Mouse (Mus musculus) erythroid progenitor cell, adult 5-6 weeks (primary cell): ENCODE measurements around the gene Cs. TPM values are rescaled to one million over a fixed set of nuclear protein-coding genes. Genes with fewer than 3 reads are reported as not detected.

Source experiments
- ATAC-seq: replicated peaks from 2 replicates; pipeline ENCODE4 v1.8.0; 2016; ENCODE audit warnings: moderate number of reproducible peaks, mild to moderate bottlenecking, moderate TSS enrichment, inconsistent platforms; ENCODE audit not compliant: poor library complexity, low FRiP score, severe bottlenecking
- total RNA-seq, 2 experiments: library from RNA; stranded (forward) in 1 of 2; stranded (reverse) in 1 of 2; fragments of 150-400 nt in 1 of 2; fragments of 186-747, 209-891 nt in 1 of 2; gene quantifications; 2 replicates each; pipeline versions ENCODE4 v1.2.3 to v1.2.4; 2015 to 2017; ENCODE audit warnings: low replicate concordance in 2 of 2

Cs gene
- total RNA-seq, 2 experiments from 2014 or later, result 58.9 to 106 TPM

DNA sequence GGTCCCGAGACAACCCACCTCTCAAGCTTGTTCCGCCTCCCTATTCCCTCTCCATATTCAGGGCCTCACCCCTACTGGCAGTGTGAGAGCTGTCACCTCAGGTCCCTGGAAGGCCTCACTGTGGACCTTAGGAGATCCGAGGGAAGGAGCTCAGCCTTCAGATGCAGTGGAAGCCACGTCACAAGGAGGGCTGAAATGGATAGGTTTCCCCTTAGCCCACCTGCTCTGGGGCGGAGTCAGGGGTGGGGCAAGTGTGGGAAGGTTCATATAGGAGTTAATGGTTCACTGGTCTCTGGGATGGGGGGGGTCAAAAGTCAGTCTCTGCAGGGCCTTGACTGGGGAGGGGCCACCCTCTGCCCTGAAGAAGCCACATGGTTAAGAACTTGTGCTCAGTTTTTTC is 62.8 kb downstream of the Cs start:
- no peak for ATAC-seq

DNA sequence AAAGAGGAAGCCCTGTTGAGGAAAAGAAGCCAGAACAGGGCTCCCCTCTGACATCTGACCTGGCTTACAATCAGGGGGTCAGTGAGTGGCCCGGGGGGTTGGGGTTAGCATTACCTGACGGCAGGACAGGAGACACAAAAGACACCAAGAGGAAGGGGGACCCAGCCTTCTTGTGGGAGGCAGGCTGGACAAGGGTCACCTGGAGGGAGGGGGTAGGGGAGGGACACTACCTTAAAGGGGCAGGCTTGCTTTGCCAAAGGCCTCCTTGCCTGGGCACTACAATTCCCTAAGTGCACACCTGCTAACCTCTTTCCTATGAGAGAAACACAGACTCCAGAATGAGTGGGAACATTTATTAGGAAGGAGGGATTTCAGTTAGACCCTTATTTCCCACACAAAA is 63.5 kb downstream of the Cs start, which contains the start of gene Slc39a5:
Gene Slc39a5 (minus strand): TSS at position 174 of the 400 bp plus-strand sequence.
- ATAC-seq, result no peak

DNA sequence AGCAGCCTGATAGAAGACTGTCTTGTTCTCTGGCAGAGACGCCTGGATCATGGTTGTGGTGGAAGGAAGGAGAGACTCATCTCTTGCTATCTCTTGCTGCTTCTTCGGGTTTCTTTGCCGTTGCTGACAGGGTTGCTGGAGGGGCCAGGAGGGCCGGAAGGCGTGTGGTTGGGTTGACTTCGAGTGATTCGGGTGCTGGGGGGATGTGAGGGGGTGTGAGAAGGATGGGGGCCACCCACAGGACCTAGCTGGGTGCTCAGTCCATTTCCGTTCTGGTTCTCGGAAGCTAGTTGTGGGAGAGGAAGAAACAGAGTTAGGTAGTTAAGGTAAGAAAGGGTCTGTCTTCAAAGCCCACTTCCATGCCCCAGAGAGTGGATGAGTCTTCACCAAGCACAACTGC is 64.1 kb downstream of the Cs start:
- ATAC-seq, result no peak

DNA sequence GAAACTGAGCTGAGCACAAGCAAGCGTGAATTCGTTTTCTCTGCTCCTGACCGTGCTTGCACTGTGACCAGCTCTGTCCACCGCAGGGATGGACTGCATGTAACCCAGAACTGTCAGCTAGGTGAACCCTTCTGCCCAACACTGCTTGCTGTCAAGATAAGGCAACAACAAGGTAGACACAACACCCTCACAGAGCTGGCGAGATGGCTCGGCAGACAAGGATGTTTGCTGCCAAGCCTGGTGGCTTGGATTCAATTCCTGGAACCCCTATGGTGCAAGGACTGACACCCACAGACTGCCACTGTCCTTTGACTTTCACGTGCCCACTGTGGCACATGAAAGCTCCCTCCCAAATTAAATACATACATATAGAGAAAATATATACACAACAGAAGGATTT is 66.4 kb downstream of the Cs start:
- no peak for ATAC-seq

DNA sequence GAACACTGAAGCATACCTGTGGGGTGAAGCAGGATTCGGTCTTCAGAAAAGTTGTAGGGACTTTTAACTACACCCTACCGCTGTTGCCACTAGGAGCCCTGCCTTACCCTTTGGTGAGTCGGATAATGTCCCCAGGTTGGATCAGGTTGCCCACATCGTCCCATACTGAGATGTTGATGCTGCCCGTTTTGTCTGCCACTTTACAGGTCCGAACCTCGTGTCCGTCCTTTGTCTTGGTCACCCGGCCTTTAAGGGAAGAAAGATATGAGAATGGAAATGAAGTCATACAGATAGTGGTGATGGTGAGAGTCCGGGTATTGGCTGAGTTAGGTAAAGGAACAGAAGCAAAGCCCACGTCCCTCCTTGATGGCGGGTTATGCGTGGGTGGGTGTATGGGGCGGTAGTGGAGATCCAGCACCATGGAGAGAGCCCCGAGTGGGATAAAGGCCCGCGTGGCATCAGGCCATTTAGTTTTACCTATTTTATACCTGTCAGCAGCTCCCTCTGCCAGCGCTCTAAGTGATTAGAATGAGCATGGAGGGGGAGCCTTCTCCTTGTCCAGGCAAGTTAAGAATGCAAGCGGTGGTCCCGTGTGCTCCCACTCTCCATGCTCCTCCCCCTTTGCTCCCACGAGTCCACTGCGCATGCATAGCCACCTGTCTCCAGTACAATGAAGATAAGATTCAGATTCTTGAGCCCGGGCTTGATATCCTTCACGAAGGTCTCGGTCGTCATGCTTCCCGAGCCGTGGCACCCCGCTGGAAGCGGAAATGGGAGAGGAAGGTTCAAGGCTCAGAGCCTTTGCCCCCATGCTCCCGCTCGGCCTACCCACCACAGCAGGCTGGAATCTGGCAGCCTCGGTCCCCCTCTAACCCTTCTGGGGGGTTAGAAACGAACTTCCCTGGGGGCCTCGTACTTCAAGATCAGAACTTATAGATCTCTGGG is 71.3 kb downstream of the Cs start:
- ATAC-seq, result no peak

DNA sequence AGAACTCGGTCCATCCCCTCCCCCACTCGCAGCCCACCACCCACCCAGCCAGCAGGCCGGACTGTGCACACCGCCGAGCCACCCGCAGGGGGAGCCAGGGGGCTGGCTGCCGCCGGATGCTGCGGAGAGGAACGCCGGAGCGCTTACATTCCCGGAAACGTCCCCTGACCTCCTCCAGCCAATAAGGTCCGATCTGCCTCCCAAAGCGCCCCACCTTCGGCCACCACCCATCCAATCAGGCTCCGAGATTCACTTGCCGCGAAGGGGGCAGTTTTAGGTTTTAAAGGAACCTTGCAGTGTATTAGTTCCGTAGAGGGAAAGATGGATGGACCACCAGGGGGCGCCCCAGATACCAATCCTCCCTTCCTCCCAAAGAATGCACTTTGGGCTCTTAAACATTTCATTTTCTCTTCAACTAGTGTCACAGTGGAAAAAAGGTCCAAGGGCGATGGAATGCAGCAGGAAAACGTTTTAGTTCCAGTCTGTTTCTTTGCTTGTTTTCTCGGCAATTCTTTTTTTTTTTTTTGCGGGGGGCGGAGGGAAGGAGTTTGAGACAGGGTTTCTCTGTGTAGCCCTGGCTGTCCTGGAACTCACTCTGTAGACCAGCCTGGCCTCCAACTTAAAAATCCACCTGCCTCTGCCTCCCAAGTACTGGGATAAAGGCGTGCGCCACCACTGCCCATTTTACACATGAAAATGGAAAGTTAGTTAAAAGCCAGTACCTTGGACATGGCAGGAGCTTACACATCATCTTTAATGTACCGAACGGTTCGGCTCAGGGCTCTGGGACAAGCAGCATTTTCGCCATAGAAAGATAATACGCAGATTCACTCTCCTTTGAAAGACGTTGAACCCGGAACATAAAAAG is 72.4 kb downstream of the Cs start:
- peak; percentile 90 for ATAC-seq

DNA sequence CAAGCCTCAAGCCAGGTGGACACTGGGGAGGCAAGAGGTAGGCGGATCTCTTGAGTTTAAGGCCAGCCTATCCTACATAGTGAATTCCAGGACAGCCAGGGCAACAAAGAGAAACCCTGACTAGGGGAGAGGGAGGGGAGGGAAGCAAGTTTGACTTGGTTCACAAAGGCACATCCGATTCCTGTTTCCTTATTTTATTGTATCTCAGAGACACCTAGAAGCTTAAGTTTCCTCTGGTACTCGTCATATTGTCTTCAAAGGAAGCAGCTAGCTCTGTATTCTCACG is 73.0 kb downstream of the Cs start:
- ATAC-seq, result no peak

DNA sequence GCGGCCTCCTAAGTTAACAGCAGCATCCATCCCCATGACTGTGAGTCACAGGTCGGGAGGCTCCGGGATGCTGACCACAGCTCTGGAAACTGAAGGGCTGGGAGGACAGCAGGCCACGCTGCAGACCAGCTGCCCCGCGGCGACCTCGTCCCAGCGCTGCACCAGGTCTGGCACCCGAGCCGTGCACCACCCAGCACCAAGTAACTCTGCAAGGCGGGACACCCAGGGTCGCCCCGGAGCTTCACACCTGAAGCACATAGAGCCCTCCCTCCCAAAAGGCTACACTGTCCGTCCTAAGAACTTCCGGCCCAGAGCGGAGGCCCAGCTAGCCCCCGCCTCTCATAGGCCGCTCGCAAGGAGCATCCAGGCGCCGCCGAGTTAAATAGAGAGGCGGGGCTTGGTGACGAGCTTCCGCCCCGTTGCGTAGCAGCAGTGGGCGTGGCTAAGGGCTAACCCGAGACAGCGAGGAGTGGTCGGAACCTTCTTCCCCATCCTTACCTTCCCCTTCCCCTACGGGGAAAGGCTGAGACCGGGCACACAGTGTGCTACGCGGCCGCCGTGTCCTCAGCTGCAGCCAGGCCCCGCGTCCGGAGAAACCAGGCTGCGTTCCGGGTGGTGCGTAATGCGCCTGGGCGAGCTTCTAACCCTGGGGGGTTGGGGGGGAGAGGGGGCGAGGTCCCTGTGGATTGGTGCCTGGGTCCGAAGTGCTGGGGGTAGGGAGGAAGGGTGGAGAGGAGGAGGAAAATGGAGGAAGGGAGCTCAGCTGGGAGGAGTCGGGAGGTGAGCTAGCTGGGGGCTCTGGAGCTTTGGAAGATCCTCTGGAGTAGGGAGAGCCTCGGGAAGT is 73.9 kb downstream of the Cs start, which contains the start of the genes Nabp2 and Rnf41:
Gene Nabp2 (minus strand): TSS at position 282 of the 844 bp plus-strand sequence.
Gene Rnf41 (plus strand): TSS at position 447 of the 844 bp plus-strand sequence.
- peak; percentile 80 for ATAC-seq

DNA sequence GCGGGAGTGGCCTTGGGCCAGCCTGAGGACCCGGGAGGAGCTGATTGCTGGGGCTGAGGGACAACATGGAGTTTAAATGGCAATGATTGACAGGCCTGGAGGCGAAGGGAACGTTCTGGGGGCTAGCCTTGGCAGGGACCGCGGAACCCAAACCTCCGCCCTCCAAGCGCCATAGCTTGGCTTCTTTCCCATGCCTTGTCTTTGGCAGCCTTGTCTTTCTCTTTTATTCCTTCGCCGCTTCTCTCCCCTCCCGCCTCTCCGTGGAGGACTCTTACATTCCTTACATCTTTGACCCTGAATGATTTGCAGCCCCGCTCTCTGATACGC is 74.5 kb downstream of the Cs start:
- no peak for ATAC-seq

Other genes with a start within 250 kb of the Cs start
- 89.4 and 109 TPM in 2 replicates for gene Baz2a, start 246.2 kb upstream of the Cs start, total RNA-seq (2015; ENCODE audit: low replicate concordance)
- 87.9 and 88.6 TPM in 2 replicates for gene Baz2a, start 246.2 kb upstream of the Cs start, total RNA-seq (2017; ENCODE audit: low replicate concordance)
- gene Rbms2, start 157.4 kb upstream of the Cs start, total RNA-seq (2015; ENCODE audit: low replicate concordance), result 1.8 and 5.4 TPM in 2 replicates
- gene Rbms2, start 157.4 kb upstream of the Cs start, total RNA-seq (2017; ENCODE audit: low replicate concordance), result 7.0 and 7.1 TPM in 2 replicates
- 12.6 TPM in 1 of 2 replicates, not detected in the other for gene Gls2, start 143.3 kb upstream of the Cs start, total RNA-seq (2015; ENCODE audit: low replicate concordance)
- not detected in 2 replicates for gene Gls2, start 143.3 kb upstream of the Cs start, total RNA-seq (2017; ENCODE audit: low replicate concordance)
- 2.1 and 3.6 TPM in 2 replicates for gene Spryd4, start 125.9 kb upstream of the Cs start, total RNA-seq (2015; ENCODE audit: low replicate concordance)
- gene Spryd4, start 125.9 kb upstream of the Cs start, total RNA-seq (2017; ENCODE audit: low replicate concordance), result 1.2 and 3.1 TPM in 2 replicates
- not detected in 2 replicates for gene Mip, start 111.9 kb upstream of the Cs start, total RNA-seq (2015; ENCODE audit: low replicate concordance)
- not detected in 2 replicates for gene Mip, start 111.9 kb upstream of the Cs start, total RNA-seq (2017; ENCODE audit: low replicate concordance)
- gene Timeless, start 105.7 kb upstream of the Cs start, total RNA-seq (2015; ENCODE audit: low replicate concordance), result 32.1 and 41.1 TPM in 2 replicates
- 43.4 and 53.9 TPM in 2 replicates for gene Timeless, start 105.7 kb upstream of the Cs start, total RNA-seq (2017; ENCODE audit: low replicate concordance)
- gene Apon, start 83.6 kb upstream of the Cs start, total RNA-seq (2015; ENCODE audit: low replicate concordance), result 2.9 and 4.7 TPM in 2 replicates
- gene Apon, start 83.6 kb upstream of the Cs start, total RNA-seq (2017; ENCODE audit: low replicate concordance), result 1.7 TPM in 1 of 2 replicates, not detected in the other
- not detected in 2 replicates for gene Apof, start 69.1 kb upstream of the Cs start, total RNA-seq (2015; ENCODE audit: low replicate concordance)
- gene Apof, start 69.1 kb upstream of the Cs start, total RNA-seq (2017; ENCODE audit: low replicate concordance), result not detected in 2 replicates
- 35.6 and 37.5 TPM in 2 replicates for gene Stat2, start 67.2 kb upstream of the Cs start, total RNA-seq (2015; ENCODE audit: low replicate concordance)
- 30.0 and 40.0 TPM in 2 replicates for gene Stat2, start 67.2 kb upstream of the Cs start, total RNA-seq (2017; ENCODE audit: low replicate concordance)
- gene Il23a, start 39.0 kb upstream of the Cs start, total RNA-seq (2015; ENCODE audit: low replicate concordance), result not detected in 2 replicates
- 0.39 TPM in 1 of 2 replicates, not detected in the other for gene Il23a, start 39.0 kb upstream of the Cs start, total RNA-seq (2017; ENCODE audit: low replicate concordance)
- gene Pan2, start 34.4 kb upstream of the Cs start, total RNA-seq (2015; ENCODE audit: low replicate concordance), result 34.8 and 42.9 TPM in 2 replicates
- gene Pan2, start 34.4 kb upstream of the Cs start, total RNA-seq (2017; ENCODE audit: low replicate concordance), result 27.0 and 27.5 TPM in 2 replicates
- 40.7 and 44.4 TPM in 2 replicates for gene Cnpy2, start 15.3 kb upstream of the Cs start, total RNA-seq (2015; ENCODE audit: low replicate concordance)
- 29.4 and 38.9 TPM in 2 replicates for gene Cnpy2, start 15.3 kb upstream of the Cs start, total RNA-seq (2017; ENCODE audit: low replicate concordance)
- gene Coq10a, start 31.3 kb downstream of the Cs start, total RNA-seq (2015; ENCODE audit: low replicate concordance), result 1.1 and 14.3 TPM in 2 replicates
- 2.3 and 3.3 TPM in 2 replicates for gene Coq10a, start 31.3 kb downstream of the Cs start, total RNA-seq (2017; ENCODE audit: low replicate concordance)
- gene Ankrd52, start 39.4 kb downstream of the Cs start, total RNA-seq (2015; ENCODE audit: low replicate concordance), result 11.9 and 20.5 TPM in 2 replicates
- gene Ankrd52, start 39.4 kb downstream of the Cs start, total RNA-seq (2017; ENCODE audit: low replicate concordance), result 4.4 and 10.2 TPM in 2 replicates
- gene Slc39a5, start 63.5 kb downstream of the Cs start, total RNA-seq (2015; ENCODE audit: low replicate concordance), result not detected in 2 replicates
- not detected in 2 replicates for gene Slc39a5, start 63.5 kb downstream of the Cs start, total RNA-seq (2017; ENCODE audit: low replicate concordance)
- gene Nabp2, start 73.8 kb downstream of the Cs start, total RNA-seq (2015; ENCODE audit: low replicate concordance), result 28.5 TPM in 2 replicates
- gene Nabp2, start 73.8 kb downstream of the Cs start, total RNA-seq (2017; ENCODE audit: low replicate concordance), result 13.1 and 15.5 TPM in 2 replicates
- 3.4 and 11.5 TPM in 2 replicates for gene Rnf41, start 73.9 kb downstream of the Cs start, total RNA-seq (2015; ENCODE audit: low replicate concordance)
- 4.0 and 4.4 TPM in 2 replicates for gene Rnf41, start 73.9 kb downstream of the Cs start, total RNA-seq (2017; ENCODE audit: low replicate concordance)
- gene Smarcc2, start 121.5 kb downstream of the Cs start, total RNA-seq (2015; ENCODE audit: low replicate concordance), result 70.4 and 112 TPM in 2 replicates
- 101 and 117 TPM in 2 replicates for gene Smarcc2, start 121.5 kb downstream of the Cs start, total RNA-seq (2017; ENCODE audit: low replicate concordance)
- gene Myl6, start 156.4 kb downstream of the Cs start, total RNA-seq (2015; ENCODE audit: low replicate concordance), result 353 and 444 TPM in 2 replicates
- gene Myl6, start 156.4 kb downstream of the Cs start, total RNA-seq (2017; ENCODE audit: low replicate concordance), result 506 and 519 TPM in 2 replicates
- 4.0 TPM in 1 of 2 replicates, not detected in the other for gene Myl6b, start 161.0 kb downstream of the Cs start, total RNA-seq (2015; ENCODE audit: low replicate concordance)
- gene Myl6b, start 161.0 kb downstream of the Cs start, total RNA-seq (2017; ENCODE audit: low replicate concordance), result 0.51 TPM in 1 of 2 replicates, not detected in the other
- gene Esyt1, start 188.1 kb downstream of the Cs start, total RNA-seq (2015; ENCODE audit: low replicate concordance), result 23.4 and 27.2 TPM in 2 replicates
- 29.7 and 30.8 TPM in 2 replicates for gene Esyt1, start 188.1 kb downstream of the Cs start, total RNA-seq (2017; ENCODE audit: low replicate concordance)
- gene Zc3h10, start 210.0 kb downstream of the Cs start, total RNA-seq (2015; ENCODE audit: low replicate concordance), result 0.72 and 2.9 TPM in 2 replicates
- gene Zc3h10, start 210.0 kb downstream of the Cs start, total RNA-seq (2017; ENCODE audit: low replicate concordance), result 5.9 and 6.4 TPM in 2 replicates
- 1,611 and 1,688 TPM in 2 replicates for gene Rpl41, start 211.6 kb downstream of the Cs start, total RNA-seq (2015; ENCODE audit: low replicate concordance)
- 704 and 1,169 TPM in 2 replicates for gene Rpl41, start 211.6 kb downstream of the Cs start, total RNA-seq (2017; ENCODE audit: low replicate concordance)
- gene Pa2g4, start 228.3 kb downstream of the Cs start, total RNA-seq (2015; ENCODE audit: low replicate concordance), result 122 and 141 TPM in 2 replicates
- 87.7 and 97.9 TPM in 2 replicates for gene Pa2g4, start 228.3 kb downstream of the Cs start, total RNA-seq (2017; ENCODE audit: low replicate concordance)